ENCODE assay signal across 7 mouse cellular contexts in genomic region chr10:93679191-93680007, GRCm38 (mm10). TPM values are rescaled to one million over a fixed set of nuclear protein-coding genes. Genes with fewer than 3 reads are reported as not detected.
DNase-seq lines count a peak whose midpoint lies in the region; ATAC-seq and TF ChIP-seq lines count a peak whose summit lies in the region.

No protein-coding gene starts in this region.

- peaks cover 42% of the 10 kb centered on the region for H3K4me1 ChIP-seq in forebrain, embryonic 13.5 days
- H3K4me1 ChIP-seq in liver, adult 2 months (ENCODE audit: control insufficient read depth, insufficient read depth, low read length): no peaks in the 10 kb centered on the region
- peaks cover 2% of the 10 kb centered on the region; the same call in 1 of the 2 replicates for H3K4me1 ChIP-seq in midbrain, postnatal 0 days (ENCODE audit: insufficient read depth, low read length)

- intact Hi-C loops in heart, postnatal 36 days (cut with DNase I): no loop called here

- peak; percentile 57 for ATAC-seq in forebrain, embryonic 13.5 days
- no peak for ATAC-seq in midbrain, postnatal 0 days (ENCODE audit: low FRiP score)

- H3K4me3 ChIP-seq in forebrain, embryonic 13.5 days: no peak overlapping the region
- no peak overlapping the region; the same call in 1 of the 2 replicates for H3K4me3 ChIP-seq in liver, adult 2 months (ENCODE audit: insufficient read depth, low read depth, low read length)
- H3K4me3 ChIP-seq in midbrain, postnatal 0 days (ENCODE audit: low read depth, low read length): peak overlapping the region; percentile 19; the same call in 1 of the 2 replicates

- no peaks in the 10 kb centered on the region for H3K9me3 ChIP-seq in forebrain, embryonic 13.5 days (replicated peaks)
- H3K9me3 ChIP-seq in midbrain, postnatal 0 days (ENCODE audit: low read length): 0 out of 2 replicates have a peak, but pooled peaks cover 3% of the 10 kb centered on the region

- H3K9ac ChIP-seq in forebrain, embryonic 13.5 days: no peak overlapping the region
- no peak overlapping the region for H3K9ac ChIP-seq in liver, adult 2 months (ENCODE audit: low read depth, low read length)
- peak overlapping the region; percentile 37; the same call in 1 of the 2 replicates for H3K9ac ChIP-seq in midbrain, postnatal 0 days (replicated peaks; ENCODE audit: low read length, poor library complexity, severe bottlenecking)

- no peak for TF ChIP-seq CTCF in liver, adult 2 months (IDR thresholded peaks at IDR 0.05; ENCODE audit: low read depth, low read length)
- no peak for TF ChIP-seq CTCF in midbrain, postnatal 0 days (IDR thresholded peaks at IDR 0.05)

- TF ChIP-seq POLR2A in liver, adult 2 months (IDR thresholded peaks at IDR 0.05; ENCODE audit: extremely low read depth, insufficient read depth, low read length): no peak

- no peaks in the 10 kb centered on the region for H3K79me2 ChIP-seq in liver, adult 2 months (ENCODE audit: control insufficient read depth, insufficient read depth, low read length)

- DNase-seq in adrenal gland, postnatal 25 days: peak; percentile 34
- DNase-seq in heart, postnatal 36 days: peak; percentile 44 to 63
- no peak for DNase-seq in liver, adult 2 months (ENCODE audit: extremely low read depth, low read depth, low spot score)
- no peak for DNase-seq in midbrain, postnatal 0 days (ENCODE audit: low spot score)
- DNase-seq in frontal cortex, postnatal 36 days (ENCODE audit: low spot score in 2 of 2): no peak
- DNase-seq in layer of hippocampus, postnatal 10 days (ENCODE audit: low spot score in 2 of 2): no peak

- peaks cover 34% of the 10 kb centered on the region for H3K36me3 ChIP-seq in forebrain, embryonic 13.5 days (ENCODE audit: poor library complexity, severe bottlenecking)
- H3K36me3 ChIP-seq in liver, adult 2 months (ENCODE audit: control insufficient read depth, insufficient read depth, low read length): no peaks in the 10 kb centered on the region
- no peaks in the 10 kb centered on the region for H3K36me3 ChIP-seq in midbrain, postnatal 0 days (ENCODE audit: insufficient read depth, low read length)

- H3K4me2 ChIP-seq in forebrain, embryonic 13.5 days: peak overlapping the region; percentile 17
- H3K4me2 ChIP-seq in midbrain, postnatal 0 days (ENCODE audit: low read depth, low read length, poor library complexity, severe bottlenecking): peak overlapping the region; percentile 45

- WGBS in forebrain, embryonic 13.5 days: 53% methylated on average over 19 of the region's 19 CpGs
- 23% methylated on average over 19 of the region's 19 CpGs for WGBS in liver, adult 2 months
- WGBS in midbrain, postnatal 0 days: 31% methylated on average over 19 of the region's 19 CpGs

- no peaks in the 10 kb centered on the region for H3K27me3 ChIP-seq in forebrain, embryonic 13.5 days
- no peaks in the 10 kb centered on the region; the same call in 1 of the 2 replicates for H3K27me3 ChIP-seq in liver, adult 2 months (ENCODE audit: control insufficient read depth, insufficient read depth, low read length)
- no peaks in the 10 kb centered on the region for H3K27me3 ChIP-seq in midbrain, postnatal 0 days (ENCODE audit: insufficient read depth, low read length)

- no peak overlapping the region for H3K27ac ChIP-seq in forebrain, embryonic 13.5 days
- peak overlapping the region; percentile 43; the same call in 1 of the 2 replicates for H3K27ac ChIP-seq in liver, adult 2 months (replicated peaks; ENCODE audit: insufficient read depth, low read depth, low read length)
- H3K27ac ChIP-seq in midbrain, postnatal 0 days (ENCODE audit: low read depth, low read length): no peak overlapping the region

RNA-seq across cellular contexts. Expression of gene Ntn4, which starts 38.9 kb away (rescaled TPM):
- 12.8 and 13.2 TPM in 2 replicates for total RNA-seq in adrenal gland, postnatal 25 days (2021)
- polyA plus RNA-seq in forebrain, embryonic 13.5 days (2015; fragmentation: Nextera tagmentation; extraction: Ambion mirVana): 2.1 and 2.7 TPM in 2 replicates
- 10 to 100 TPM; 12.5 to 13.7 TPM for total RNA-seq in heart, postnatal 36 days (2021)
- 8.0 and 11.7 TPM in 2 replicates for total RNA-seq in liver, adult 2 months (2014; rRNA removed)
- polyA plus RNA-seq in liver, adult 2 months (2012; rRNA removed): 3.1 and 4.0 TPM in 2 replicates
- total RNA-seq in midbrain, postnatal 0 days (2014; rRNA removed): 4.6 and 5.2 TPM in 2 replicates
- 0.50 and 0.64 TPM in 2 replicates for polyA plus RNA-seq in midbrain, postnatal 0 days (2015; fragmentation: Nextera tagmentation; extraction: Ambion mirVana)
- 1 to 10 TPM; 6.0 to 6.2 TPM for total RNA-seq in layer of hippocampus, postnatal 10 days (2021)

Comparison
In these comparisons a context has a peak if more than half of its experiments do, and no peak if none do; other contexts are left out.
1. DNase-seq: peak in adrenal gland, postnatal 25 days (single experiment) and heart, postnatal 36 days (2 of 2); none in liver, adult 2 months (single experiment), midbrain, postnatal 0 days (single experiment), frontal cortex, postnatal 36 days (0 of 2) and layer of hippocampus, postnatal 10 days (0 of 2).